ENCODE assay signal across 16 mouse cellular contexts in genomic region chr13:73009547-73010475, GRCm38 (mm10).
DNase-seq lines count a peak whose midpoint lies in the region; ATAC-seq and TF ChIP-seq lines count a peak whose summit lies in the region.
"Had no signal": no experiment of that assay in that cellular context is flagged by ENCODE, and none has a peak within 500 bp of the region (broad histone marks: within the 10 kb centered on the region; RNA-seq: fewer than 3 reads in every experiment).

No protein-coding gene starts in this region.

- H3K9ac ChIP-seq in kidney, embryonic 16.5 days (replicated peaks; ENCODE audit: low read length) = no peak overlapping the region
- H3K9ac ChIP-seq in hindbrain, embryonic 12.5 days = no peak overlapping the region
- no peak overlapping the region for H3K9ac ChIP-seq in midbrain, embryonic 14.5 days (replicated peaks; ENCODE audit: low read length)
- H3K9ac ChIP-seq: heart, embryonic 12.5 days had no signal

- H3K4me2 ChIP-seq in kidney, embryonic 16.5 days (replicated peaks; ENCODE audit: low read depth, low read length) = peak overlapping the region; percentile 26; the same call in 1 of the 2 replicates
- peak overlapping the region; percentile 4; the same call in 1 of the 2 replicates for H3K4me2 ChIP-seq in hindbrain, embryonic 12.5 days (replicated peaks)
- H3K4me2 ChIP-seq in midbrain, embryonic 14.5 days (ENCODE audit: low read length) = peak overlapping the region; percentile 37
- H3K4me2 ChIP-seq: heart, embryonic 12.5 days had no signal

- no peak overlapping the region for H3K4me3 ChIP-seq in kidney, embryonic 16.5 days (ENCODE audit: low read length)
- H3K4me3 ChIP-seq in E14TG2a.4 (replicated peaks; ENCODE audit: low read length) = 0 out of 2 replicates have a peak overlapping the region, but pooled peaks have one; percentile 13
- no peak overlapping the region for H3K4me3 ChIP-seq in hindbrain, embryonic 12.5 days
- no peak overlapping the region for H3K4me3 ChIP-seq in midbrain, embryonic 14.5 days (replicated peaks; ENCODE audit: low read depth, low read length)
- H3K4me3 ChIP-seq: forebrain, embryonic 10.5 days; heart, embryonic 12.5 days had no signal

- peaks cover 35% of the 10 kb centered on the region for H3K27me3 ChIP-seq in kidney, embryonic 16.5 days (ENCODE audit: insufficient read depth, low read length)
- H3K27me3 ChIP-seq in E14TG2a.4 (ENCODE audit: insufficient read depth, low read length) = peaks cover 8% of the 10 kb centered on the region
- H3K27me3 ChIP-seq in hindbrain, embryonic 12.5 days = peaks cover 3% of the 10 kb centered on the region; the same call in 1 of the 2 replicates
- H3K27me3 ChIP-seq in midbrain, embryonic 14.5 days (ENCODE audit: control insufficient read depth, insufficient read depth, low read length) = no peaks in the 10 kb centered on the region

- ATAC-seq in kidney, embryonic 16.5 days (ENCODE audit: low FRiP score, low TSS enrichment) = no peak
- peak; percentile 50; the same call in 1 of the 2 replicates for ATAC-seq in hindbrain, embryonic 12.5 days (ENCODE audit: low FRiP score)
- no peak for ATAC-seq in midbrain, embryonic 14.5 days (ENCODE audit: low FRiP score, low TSS enrichment)
- ATAC-seq: Patski had no signal

- DNase-seq in kidney, adult 11 months = no peak
- no peak for DNase-seq in midbrain, embryonic 14.5 days
- DNase-seq in left cerebral cortex, adult 11 months (ENCODE audit: low spot score) = no peak
- DNase-seq in adrenal gland, postnatal 4 days (ENCODE audit: low spot score in 2 of 2) = no peak
- no peak for DNase-seq in yolk sac, embryonic 10.5 days (ENCODE audit: low spot score)
- DNase-seq: adrenal gland, adult 2 months; cerebellum, adult 9-10 months; left cerebral cortex, postnatal 4 days; lung, adult 18-20 months; right cerebral cortex, postnatal 14 days had no signal

- 72% methylated on average over 15 of the region's 15 CpGs for WGBS in kidney, embryonic 16.5 days
- WGBS in hindbrain, embryonic 12.5 days = 79% methylated on average over 15 of the region's 15 CpGs
- WGBS in midbrain, embryonic 14.5 days = 80% methylated on average over 15 of the region's 15 CpGs

- H3K9me3 ChIP-seq in kidney, embryonic 16.5 days (ENCODE audit: low read length) = no peaks in the 10 kb centered on the region
- no peaks in the 10 kb centered on the region for H3K9me3 ChIP-seq in E14TG2a.4 (ENCODE audit: low read length)
- H3K9me3 ChIP-seq in hindbrain, embryonic 12.5 days (replicated peaks) = no peaks in the 10 kb centered on the region
- no peaks in the 10 kb centered on the region for H3K9me3 ChIP-seq in midbrain, embryonic 14.5 days (ENCODE audit: control insufficient read depth, low read length)
- H3K9me3 ChIP-seq: forebrain, embryonic 10.5 days; heart, embryonic 12.5 days had no signal

- no peaks in the 10 kb centered on the region for H3K4me1 ChIP-seq in kidney, embryonic 16.5 days (ENCODE audit: insufficient read depth, low read length)
- H3K4me1 ChIP-seq in E14TG2a.4 (replicated peaks; ENCODE audit: low read depth, low read length) = peaks cover 9% of the 10 kb centered on the region
- H3K4me1 ChIP-seq in hindbrain, embryonic 12.5 days = 0 out of 2 replicates have a peak, but pooled peaks cover 7% of the 10 kb centered on the region
- peaks cover 14% of the 10 kb centered on the region; the same call in 1 of the 2 replicates for H3K4me1 ChIP-seq in midbrain, embryonic 14.5 days (ENCODE audit: control insufficient read depth, insufficient read depth, low read length)
- H3K4me1 ChIP-seq: heart, embryonic 12.5 days had no signal

- H3K27ac ChIP-seq in kidney, embryonic 16.5 days (ENCODE audit: low read length) = no peak overlapping the region
- no peak overlapping the region for H3K27ac ChIP-seq in hindbrain, embryonic 12.5 days
- peak overlapping the region; percentile 53 for H3K27ac ChIP-seq in midbrain, embryonic 14.5 days (replicated peaks; ENCODE audit: low read depth, low read length)
- H3K27ac ChIP-seq: forebrain, embryonic 10.5 days had no signal

- no peaks in the 10 kb centered on the region for H3K36me3 ChIP-seq in kidney, embryonic 16.5 days (ENCODE audit: insufficient read depth, low read length)
- H3K36me3 ChIP-seq in E14TG2a.4 (ENCODE audit: insufficient read depth, low read length) = no peaks in the 10 kb centered on the region
- no peaks in the 10 kb centered on the region for H3K36me3 ChIP-seq in hindbrain, embryonic 12.5 days
- H3K36me3 ChIP-seq in midbrain, embryonic 14.5 days (ENCODE audit: control insufficient read depth, insufficient read depth, low read length) = no peaks in the 10 kb centered on the region
- H3K36me3 ChIP-seq: forebrain, embryonic 10.5 days; heart, embryonic 12.5 days had no signal

- TF ChIP-seq CTCF in E14TG2a.4 (conservative IDR thresholded peaks at IDR 0.05; ENCODE audit: low read length) = no peak
